8 mouse cellular contexts compared by ENCODE assay signal in the genomic region with DNA sequence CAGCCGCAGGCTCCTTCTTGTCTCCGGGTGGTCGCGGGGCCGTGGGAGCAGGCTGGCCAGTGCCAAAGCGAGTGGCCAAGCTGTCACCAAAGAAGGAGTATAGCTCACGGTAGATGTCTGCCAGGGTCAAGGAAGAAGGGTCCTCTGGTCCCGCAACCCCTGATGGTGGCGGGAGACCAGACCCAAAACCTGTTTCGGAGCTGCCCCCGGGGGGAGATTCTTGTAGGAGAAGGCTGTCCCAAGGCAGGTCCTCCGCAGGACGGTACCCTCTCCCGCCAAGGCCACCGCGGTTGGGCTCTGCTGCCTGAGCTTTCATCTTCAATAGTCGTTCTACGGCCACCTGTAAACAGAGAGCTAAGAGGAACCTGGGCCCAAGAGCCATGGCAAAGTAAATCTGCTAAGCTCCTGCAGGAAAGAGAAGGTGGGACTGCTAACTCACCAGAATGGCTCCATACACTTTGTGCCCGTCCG. TPM values are rescaled to one million over a fixed set of nuclear protein-coding genes. Genes with fewer than 3 reads are reported as not detected.
A peak's percentile ranks its signal among the peaks of the same experiment; 100 is the strongest.
DNase-seq lines count a peak whose midpoint lies in the region; ATAC-seq and TF ChIP-seq lines count a peak whose summit lies in the region.

No protein-coding gene starts in this region.

- H3K27me3 ChIP-seq in hindbrain, embryonic 12.5 days = no peaks in the 10 kb centered on the region
- no peaks in the 10 kb centered on the region for H3K27me3 ChIP-seq in lung, postnatal 0 days (replicated peaks; ENCODE audit: insufficient read depth, low read length)

- DNase-seq in embryo, embryonic 10.5 days (ENCODE audit: low spot score) = peak; percentile 30
- no peak for DNase-seq in embryo, embryonic 9.5 days (ENCODE audit: extremely low spot score)
- DNase-seq in thymus, postnatal 25 days = peak; percentile 42
- DNase-seq in thymus, postnatal 36 days = no peak
- DNase-seq in lung, postnatal 0 days (ENCODE audit: low spot score) = no peak
- no peak for DNase-seq in layer of hippocampus, adult 11-12 months (ENCODE audit: low spot score)
- DNase-seq in cerebellum, postnatal 36 days = no peak

- peak; percentile 43 for ATAC-seq in hindbrain, embryonic 12.5 days (ENCODE audit: low FRiP score)
- no peak for ATAC-seq in lung, postnatal 0 days

- peaks cover 32% of the 10 kb centered on the region for H3K4me1 ChIP-seq in hindbrain, embryonic 12.5 days
- H3K4me1 ChIP-seq in lung, postnatal 0 days (ENCODE audit: insufficient read depth, low read depth, low read length) = peaks cover 20% of the 10 kb centered on the region; the same call in 1 of the 2 replicates

- peak overlapping the region; percentile 75 for H3K4me3 ChIP-seq in hindbrain, embryonic 12.5 days
- peak overlapping the region; percentile 85 for H3K4me3 ChIP-seq in lung, postnatal 0 days (ENCODE audit: low read depth, low read length)

- H3K36me3 ChIP-seq in hindbrain, embryonic 12.5 days = peaks cover 29% of the 10 kb centered on the region
- H3K36me3 ChIP-seq in lung, postnatal 0 days (ENCODE audit: insufficient read depth, low read length) = no peaks in the 10 kb centered on the region

- WGBS in hindbrain, embryonic 12.5 days = 7% methylated on average over 19 of the region's 20 CpGs
- WGBS in lung, postnatal 0 days = 2% methylated on average over 20 of the region's 20 CpGs

- no peaks in the 10 kb centered on the region for H3K9me3 ChIP-seq in hindbrain, embryonic 12.5 days (replicated peaks)
- H3K9me3 ChIP-seq in lung, postnatal 0 days (ENCODE audit: low read length) = no peaks in the 10 kb centered on the region

- no peak for TF ChIP-seq CTCF in lung, postnatal 0 days (IDR thresholded peaks at IDR 0.05)

- H3K27ac ChIP-seq in hindbrain, embryonic 12.5 days = peak overlapping the region; percentile 99
- peak overlapping the region; percentile 97 for H3K27ac ChIP-seq in lung, postnatal 0 days (ENCODE audit: low read length)

- H3K4me2 ChIP-seq in hindbrain, embryonic 12.5 days (replicated peaks) = peak overlapping the region; percentile 98
- H3K4me2 ChIP-seq in lung, postnatal 0 days (replicated peaks; ENCODE audit: low read depth, low read length) = peak overlapping the region; percentile 96

- H3K9ac ChIP-seq in hindbrain, embryonic 12.5 days = peak overlapping the region; percentile 94
- H3K9ac ChIP-seq in lung, postnatal 0 days (replicated peaks; ENCODE audit: low read depth) = peak overlapping the region; percentile 85

- no peak for TF ChIP-seq EP300 in lung, postnatal 0 days (IDR thresholded peaks at IDR 0.05)

RNA-seq across cellular contexts. Expression of gene Tmem179b, which starts 0.7 kb away (rescaled TPM):
- polyA plus RNA-seq in hindbrain, embryonic 12.5 days (2016; fragmentation: Nextera tagmentation; extraction: Ambion mirVana) = 36.9 and 39.7 TPM in 2 replicates
- 114 and 127 TPM in 2 replicates for polyA plus RNA-seq in lung, postnatal 0 days (2015; fragmentation: Nextera tagmentation; extraction: Ambion mirVana)

RNA-seq across cellular contexts. Expression of gene Tmem223, which starts 4.2 kb away (rescaled TPM):
- polyA plus RNA-seq in hindbrain, embryonic 12.5 days (2016; fragmentation: Nextera tagmentation; extraction: Ambion mirVana) = 189 and 213 TPM in 2 replicates
- 157 and 159 TPM in 2 replicates for polyA plus RNA-seq in lung, postnatal 0 days (2015; fragmentation: Nextera tagmentation; extraction: Ambion mirVana)

RNA-seq across cellular contexts. Expression of gene Taf6l, which starts 11.2 kb away (rescaled TPM):
- polyA plus RNA-seq in hindbrain, embryonic 12.5 days (2016; fragmentation: Nextera tagmentation; extraction: Ambion mirVana) = 31.8 and 32.4 TPM in 2 replicates
- 11.8 and 12.9 TPM in 2 replicates for polyA plus RNA-seq in lung, postnatal 0 days (2015; fragmentation: Nextera tagmentation; extraction: Ambion mirVana)

RNA-seq across cellular contexts. Expression of gene Nxf1, which starts 18.1 kb away (rescaled TPM):
- 190 and 196 TPM in 2 replicates for polyA plus RNA-seq in hindbrain, embryonic 12.5 days (2016; fragmentation: Nextera tagmentation; extraction: Ambion mirVana)
- polyA plus RNA-seq in lung, postnatal 0 days (2015; fragmentation: Nextera tagmentation; extraction: Ambion mirVana) = 88.8 and 89.7 TPM in 2 replicates

RNA-seq across cellular contexts. Expression of gene Polr2g, which starts 23.4 kb away (rescaled TPM):
- polyA plus RNA-seq in hindbrain, embryonic 12.5 days (2016; fragmentation: Nextera tagmentation; extraction: Ambion mirVana) = 146 and 149 TPM in 2 replicates
- polyA plus RNA-seq in lung, postnatal 0 days (2015; fragmentation: Nextera tagmentation; extraction: Ambion mirVana) = 110 and 123 TPM in 2 replicates

Comparison
In these comparisons a context has a peak if more than half of its experiments do, and no peak if none do; other contexts are left out.
1. DNase-seq: peak in embryo, embryonic 10.5 days (single experiment) and thymus, postnatal 25 days (single experiment); none in embryo, embryonic 9.5 days (single experiment), thymus, postnatal 36 days (0 of 2), lung, postnatal 0 days (single experiment), layer of hippocampus, adult 11-12 months (single experiment) and cerebellum, postnatal 36 days (0 of 2).